In genomic region chr11:16809161-16809967, GRCm38 (mm10) we compare ENCODE assay signal across 12 mouse cellular contexts. TPM values are rescaled to one million over a fixed set of nuclear protein-coding genes. Genes with fewer than 3 reads are reported as not detected.
DNase-seq lines count a peak whose midpoint lies in the region; ATAC-seq and TF ChIP-seq lines count a peak whose summit lies in the region.
"Had no signal": no experiment of that assay in that cellular context is flagged by ENCODE, and none has a peak within 500 bp of the region (broad histone marks: within the 10 kb centered on the region; RNA-seq: fewer than 3 reads in every experiment).

No protein-coding gene starts in this region.

- no peak overlapping the region for H3K4me3 ChIP-seq in hindbrain, embryonic 14.5 days (replicated peaks; ENCODE audit: low read length)
- H3K4me3 ChIP-seq in hindbrain, embryonic 13.5 days = no peak overlapping the region
- H3K4me3 ChIP-seq in embryonic facial prominence, embryonic 10.5 days = no peak overlapping the region
- no peak overlapping the region for H3K4me3 ChIP-seq in left cerebral cortex, adult 2 months
- H3K4me3 ChIP-seq: liver, embryonic 15.5 days; midbrain, embryonic 15.5 days had no signal

- no peak overlapping the region for H3K4me2 ChIP-seq in hindbrain, embryonic 14.5 days (replicated peaks)
- H3K4me2 ChIP-seq in hindbrain, embryonic 13.5 days = no peak overlapping the region
- H3K4me2 ChIP-seq: liver, embryonic 15.5 days; midbrain, embryonic 15.5 days had no signal

- no peak overlapping the region for H3K9ac ChIP-seq in hindbrain, embryonic 14.5 days
- no peak overlapping the region for H3K9ac ChIP-seq in hindbrain, embryonic 13.5 days
- H3K9ac ChIP-seq: forebrain, postnatal 0 days; liver, embryonic 15.5 days; midbrain, embryonic 15.5 days had no signal

- H3K9me3 ChIP-seq in hindbrain, embryonic 14.5 days (ENCODE audit: control insufficient read depth, low read length) = no peaks in the 10 kb centered on the region
- no peaks in the 10 kb centered on the region for H3K9me3 ChIP-seq in hindbrain, embryonic 13.5 days
- no peaks in the 10 kb centered on the region for H3K9me3 ChIP-seq in embryonic facial prominence, embryonic 10.5 days
- H3K9me3 ChIP-seq: liver, embryonic 15.5 days; midbrain, embryonic 15.5 days had no signal

- 84% methylated on average over 9 of the region's 9 CpGs for WGBS in hindbrain, embryonic 14.5 days
- 84% methylated on average over 9 of the region's 9 CpGs for WGBS in hindbrain, embryonic 13.5 days
- WGBS in embryonic facial prominence, embryonic 10.5 days = 72% methylated on average over 9 of the region's 9 CpGs
- 16% methylated on average over 9 of the region's 9 CpGs for WGBS in large intestine, adult 2 months

- TF ChIP-seq CTCF in left cerebral cortex, adult 2 months (IDR thresholded peaks at IDR 0.05) = no peak

- H3K27ac ChIP-seq in hindbrain, embryonic 14.5 days = no peak overlapping the region
- H3K27ac ChIP-seq in hindbrain, embryonic 13.5 days = no peak overlapping the region
- peak overlapping the region; percentile 31; the same call in 1 of the 2 replicates for H3K27ac ChIP-seq in embryonic facial prominence, embryonic 10.5 days (replicated peaks)
- H3K27ac ChIP-seq in left cerebral cortex, adult 2 months = no peak overlapping the region; the same call in 1 of the 2 replicates
- H3K27ac ChIP-seq: liver, embryonic 15.5 days; midbrain, embryonic 15.5 days had no signal

- H3K27me3 ChIP-seq in hindbrain, embryonic 14.5 days (ENCODE audit: control insufficient read depth, insufficient read depth, low read length) = no peaks in the 10 kb centered on the region
- no peaks in the 10 kb centered on the region for H3K27me3 ChIP-seq in hindbrain, embryonic 13.5 days
- 0 out of 2 replicates have a peak, but pooled peaks cover 4% of the 10 kb centered on the region for H3K27me3 ChIP-seq in embryonic facial prominence, embryonic 10.5 days (replicated peaks; ENCODE audit: low read depth, poor library complexity, severe bottlenecking)
- H3K27me3 ChIP-seq: liver, embryonic 15.5 days; midbrain, embryonic 15.5 days had no signal

- no peak for DNase-seq in hindbrain, embryonic 14.5 days (ENCODE audit: low spot score)
- peak; percentile 47 for DNase-seq in 3T3-L1 (ENCODE audit: low read depth, low spot score)
- DNase-seq in embryonic facial prominence, embryonic 10.5 days (ENCODE audit: low spot score) = no peak
- peak; percentile 74 for DNase-seq in large intestine, adult 2 months (ENCODE audit: low read depth, low spot score)
- DNase-seq in cerebellum, postnatal 14 days = no peak
- DNase-seq in left cerebral cortex, adult 2 months (ENCODE audit: extremely low spot score in 1 of 2, low spot score in 2 of 2) = no peak
- DNase-seq in urinary bladder, postnatal 36 days (ENCODE audit: low spot score in 2 of 2) = no peak
- DNase-seq: forebrain, postnatal 0 days; thymus, adult 2 months had no signal

- H3K4me1 ChIP-seq in hindbrain, embryonic 14.5 days (replicated peaks; ENCODE audit: control insufficient read depth, insufficient read depth, low read length) = no peaks in the 10 kb centered on the region
- H3K4me1 ChIP-seq in hindbrain, embryonic 13.5 days (replicated peaks) = 0 out of 2 replicates have a peak, but pooled peaks cover 3% of the 10 kb centered on the region
- peaks cover 23% of the 10 kb centered on the region for H3K4me1 ChIP-seq in embryonic facial prominence, embryonic 10.5 days
- H3K4me1 ChIP-seq: midbrain, embryonic 15.5 days had no signal

- ATAC-seq in hindbrain, embryonic 14.5 days (ENCODE audit: low FRiP score) = 0 out of 2 replicates have a peak, but pooled peaks have one; percentile 51
- no peak for ATAC-seq in hindbrain, embryonic 13.5 days (ENCODE audit: low FRiP score)
- ATAC-seq: midbrain, embryonic 15.5 days had no signal

- no peaks in the 10 kb centered on the region for H3K36me3 ChIP-seq in hindbrain, embryonic 14.5 days (replicated peaks; ENCODE audit: control insufficient read depth, insufficient read depth)
- H3K36me3 ChIP-seq in hindbrain, embryonic 13.5 days = no peaks in the 10 kb centered on the region
- no peaks in the 10 kb centered on the region for H3K36me3 ChIP-seq in embryonic facial prominence, embryonic 10.5 days (replicated peaks)
- H3K36me3 ChIP-seq: liver, embryonic 15.5 days; midbrain, embryonic 15.5 days had no signal

- intact Hi-C loops in left cerebral cortex, adult 2 months (cut with DNase I) = no loop called here

RNA-seq across cellular contexts. Expression of gene Egfr, which starts 57.4 kb away (rescaled TPM):
- polyA plus RNA-seq in hindbrain, embryonic 14.5 days (2014; fragmentation: Nextera tagmentation; extraction: Ambion mirVana) = 7.0 and 7.2 TPM in 2 replicates
- polyA plus RNA-seq in hindbrain, embryonic 13.5 days (2015; fragmentation: Nextera tagmentation; extraction: Ambion mirVana) = 3.5 and 3.9 TPM in 2 replicates
- 2.3 and 4.4 TPM in 2 replicates for polyA plus RNA-seq in embryonic facial prominence, embryonic 10.5 days (2016; fragmentation: Nextera tagmentation; extraction: Ambion mirVana)
- 4.9 and 24.6 TPM in 2 replicates for polyA plus RNA-seq in large intestine, adult 2 months (2012; rRNA removed)
- total RNA-seq in left cerebral cortex, adult 2 months (2021) = 10 to 100 TPM; 14.3 to 15.4 TPM

Comparison
In these comparisons a context has a peak if more than half of its experiments do, and no peak if none do; other contexts are left out.
1. DNase-seq: peak in 3T3-L1 (single experiment) and large intestine, adult 2 months (single experiment); none in hindbrain, embryonic 14.5 days (single experiment), embryonic facial prominence, embryonic 10.5 days (single experiment), cerebellum, postnatal 14 days (0 of 2), left cerebral cortex, adult 2 months (0 of 2) and urinary bladder, postnatal 36 days (0 of 2).